Mouse (Mus musculus) G1E (cell line): ENCODE measurements around the gene Cox6b1. TPM values are rescaled to one million over a fixed set of nuclear protein-coding genes. Genes with fewer than 3 reads are reported as not detected.
A peak's percentile ranks its signal among the peaks of the same experiment; 100 is the strongest.

Experiments used
- ATAC-seq: 2 replicates; pipeline ENCODE4 v1.8.0; 2016; ENCODE audit warnings: mild to moderate bottlenecking; ENCODE audit not compliant: insufficient number of reproducible peaks, poor library complexity, low FRiP score, severe bottlenecking; ENCODE audit errors: extremely low read depth
- DNase-seq: peaks from one replicate; pipeline ENCODE4 v3.0.0; 2012; ENCODE audit warnings: low spot score
- H3K27me3 ChIP-seq: 2 replicates; pipeline ENCODE4 v1.6.1; 2012; ENCODE audit warnings: mild to moderate bottlenecking, low read length, inconsistent platforms; ENCODE audit not compliant: insufficient read depth
- H3K36me3 ChIP-seq: replicated peaks from 2 replicates; pipeline ENCODE3; 2012; ENCODE audit warnings: mild to moderate bottlenecking, inconsistent platforms
- H3K4me1 ChIP-seq: 2 replicates; pipeline ENCODE4 v1.6.1; 2012; ENCODE audit warnings: low read depth, low read length, inconsistent platforms, mixed read lengths; ENCODE audit not compliant: insufficient read depth
- H3K4me3 ChIP-seq: 2 replicates; pipeline ENCODE4 v1.5.1; 2012; ENCODE audit warnings: low read depth, mild to moderate bottlenecking, inconsistent platforms, low read length, moderate library complexity, mixed read lengths
- H3K9me3 ChIP-seq: replicated peaks from 2 replicates; pipeline ENCODE4 v1.6.1; 2012; ENCODE audit warnings: inconsistent platforms
- CTCF ChIP-seq: IDR thresholded peaks from 2 replicates; pipeline ENCODE4 v1.5.1; 2012; ENCODE audit warnings: low read depth, low read length, inconsistent platforms, mixed read lengths
- GATA1 ChIP-seq: IDR thresholded peaks from 2 replicates; pipeline ENCODE4 v1.6.1; 2012; ENCODE audit warnings: borderline replicate concordance, low read length, inconsistent platforms, mixed read lengths
- GATA2 ChIP-seq: IDR thresholded peaks from 2 replicates; pipeline ENCODE4 v1.6.1; 2012; ENCODE audit warnings: low read depth, low read length, inconsistent platforms, borderline replicate concordance
- POLR2AphosphoS5 ChIP-seq: IDR thresholded peaks from 2 replicates; pipeline ENCODE4 v1.6.1; 2012; ENCODE audit warnings: low read depth, low read length, inconsistent platforms; ENCODE audit not compliant: insufficient replicate concordance
- TAL1 ChIP-seq: conservative IDR thresholded peaks from 2 replicates; pipeline ENCODE4 v1.6.1; 2012; ENCODE audit warnings: low read depth, low read length, inconsistent platforms, mixed read lengths
- polyA plus RNA-seq: library from polyadenylated mRNA; stranded (reverse); fragments of >175 nt; gene quantifications from 2 replicates; pipeline ENCODE4 v1.2.3, GENCODE M21; 2012
- total RNA-seq, 2 experiments: library from RNA; stranded (forward) in 1 of 2; stranded (reverse) in 1 of 2; fragments of 200-1000 nt in 1 of 2; fragments of >200 nt in 1 of 2; fragmentation: Nextera tagmentation in 1 of 2; gene quantifications; 2 replicates each; pipeline ENCODE4 v1.2.3; 2014 to 2017

The Cox6b1 gene
- total RNA-seq (2014; fragmentation: Nextera tagmentation) (200 and 256 TPM in 2 replicates), total RNA-seq (2017) (820 and 835 TPM in 2 replicates), polyA plus RNA-seq (51.7 and 147 TPM in 2 replicates)

DNA sequence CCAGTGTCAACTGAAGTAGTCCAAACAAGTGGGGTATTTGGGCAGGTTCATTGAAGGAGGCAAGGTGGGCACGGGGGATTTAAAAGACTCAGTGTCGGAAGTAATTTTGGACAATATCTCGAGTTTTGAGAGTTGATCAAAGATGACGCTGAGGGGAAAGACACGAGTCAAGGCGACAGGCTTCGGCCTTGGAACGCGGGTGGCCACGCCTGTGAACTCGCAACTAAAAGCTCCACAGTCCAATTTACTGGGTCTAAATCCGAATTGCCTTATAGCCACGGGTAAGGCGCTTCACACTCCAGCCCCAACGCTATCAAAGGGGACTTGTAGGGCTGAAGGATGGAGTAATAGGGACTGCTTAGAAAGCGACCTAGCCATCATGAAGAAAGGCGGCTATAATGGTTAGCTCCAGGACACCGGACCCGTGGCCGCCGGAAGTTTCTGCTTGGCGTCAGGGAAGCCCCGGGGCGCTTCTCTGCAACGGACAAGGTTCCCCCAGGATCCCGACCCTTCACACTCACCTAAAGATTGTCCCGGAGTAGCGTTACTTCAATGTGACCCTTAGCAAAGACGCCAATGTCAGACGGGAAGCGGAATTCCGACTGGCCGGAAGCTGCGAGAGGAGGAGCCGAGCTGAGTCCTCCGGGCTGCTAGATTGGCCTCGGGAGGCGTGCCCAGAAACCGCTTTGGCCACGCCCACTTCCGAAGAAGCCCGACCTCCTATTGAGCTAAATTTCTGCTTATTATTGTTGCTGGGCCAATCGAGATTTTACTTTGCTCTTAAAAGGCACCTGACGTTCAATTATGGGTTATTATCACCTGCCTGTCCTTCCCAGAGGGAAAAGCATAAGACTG, at the start of gene Cox6b1:
Gene Cox6b1 (minus strand): TSS at position 622 of the 855 bp plus-strand sequence.
- peak within 1 kb of the TSS; percentile 79 for H3K4me3 ChIP-seq
- H3K9me3 ChIP-seq: no peaks in the 10 kb centered on the region
- peaks cover 25% of the 10 kb centered on the region for H3K4me1 ChIP-seq
- ATAC-seq (peak; percentile 84), DNase-seq (peak; percentile 67)
- peaks cover 11% of the 10 kb centered on the region; the same call in 1 of the 2 replicates for H3K27me3 ChIP-seq
- TF ChIP-seq TAL1 (no peak), GATA1 (no peak), GATA2 (no peak), CTCF (no peak), POLR2AphosphoS5 (no peak)
- peaks cover 37% of the 10 kb centered on the region for H3K36me3 ChIP-seq

DNA sequence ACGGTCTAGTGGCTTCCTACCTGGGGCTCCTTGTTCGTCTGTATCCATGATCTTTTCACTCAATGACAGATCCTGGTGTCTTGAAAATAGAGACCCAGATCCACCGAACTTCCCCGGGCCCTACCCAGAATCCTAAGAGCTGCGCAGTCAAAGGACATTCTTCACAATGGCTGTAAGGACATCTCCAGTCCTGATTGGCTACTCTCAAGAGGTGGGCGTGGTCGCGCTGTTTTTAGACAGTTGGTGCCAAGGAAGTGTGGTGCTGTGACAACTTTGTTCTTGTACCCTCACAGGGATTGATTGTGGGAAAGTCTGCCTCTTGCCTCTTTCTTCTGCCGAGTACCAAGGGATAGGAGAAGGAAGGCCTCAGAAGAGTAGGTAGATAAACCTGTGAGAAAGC, 45.5 kb upstream of the Cox6b1 start, which contains the start of gene Pmis2:
Gene Pmis2 (minus strand): TSS at position 126 of the 400 bp plus-strand sequence.
- ATAC-seq (no peak), DNase-seq (no peak)
- Histone ChIP-seq H3K4me1 (no peaks in the 10 kb centered on the region), H3K36me3 (no peaks in the 10 kb centered on the region), H3K4me3 (no peak within 1 kb of the TSS), H3K27me3 (peaks cover 18% of the 10 kb centered on the region), H3K9me3 (no peaks in the 10 kb centered on the region)
- TF ChIP-seq CTCF: no peak
- TF ChIP-seq TAL1: no peak
- TF ChIP-seq GATA1: no peak
- TF ChIP-seq GATA2: no peak
- TF ChIP-seq POLR2AphosphoS5: no peak

DNA sequence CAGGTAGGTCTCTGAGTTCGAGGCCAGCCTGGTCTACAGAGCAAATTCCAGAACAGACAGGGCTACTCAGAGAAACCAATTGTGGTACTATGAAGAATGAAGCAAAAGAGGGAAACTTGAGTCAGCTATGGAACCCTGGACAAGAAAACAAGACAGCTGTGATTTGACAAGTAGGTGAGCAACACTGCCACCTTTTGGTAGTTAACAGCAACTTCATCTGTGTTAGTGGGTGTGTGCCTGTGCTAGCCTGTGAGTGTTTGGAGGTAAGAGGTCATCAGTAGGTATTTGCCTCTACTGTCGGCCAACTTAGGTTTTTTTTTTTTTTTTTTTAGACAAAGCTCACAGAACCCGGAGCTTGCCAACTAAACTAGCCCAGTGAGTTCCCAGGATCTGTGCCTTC, 43.3 kb upstream of the Cox6b1 start:
- TF ChIP-seq POLR2AphosphoS5: no peak
- no peak for TF ChIP-seq GATA2
- TF ChIP-seq CTCF: peak; percentile 53; the same call in 1 of the 2 replicates
- no peak for TF ChIP-seq TAL1
- no peak for TF ChIP-seq GATA1
- peaks cover 7% of the 10 kb centered on the region for H3K4me1 ChIP-seq
- DNase-seq (peak; percentile 19), ATAC-seq (no peak)
- H3K36me3 ChIP-seq: no peaks in the 10 kb centered on the region
- H3K9me3 ChIP-seq: no peaks in the 10 kb centered on the region
- peaks cover 5% of the 10 kb centered on the region; the same call in 1 of the 2 replicates for H3K27me3 ChIP-seq
- H3K4me3 ChIP-seq: no peak overlapping the region

DNA sequence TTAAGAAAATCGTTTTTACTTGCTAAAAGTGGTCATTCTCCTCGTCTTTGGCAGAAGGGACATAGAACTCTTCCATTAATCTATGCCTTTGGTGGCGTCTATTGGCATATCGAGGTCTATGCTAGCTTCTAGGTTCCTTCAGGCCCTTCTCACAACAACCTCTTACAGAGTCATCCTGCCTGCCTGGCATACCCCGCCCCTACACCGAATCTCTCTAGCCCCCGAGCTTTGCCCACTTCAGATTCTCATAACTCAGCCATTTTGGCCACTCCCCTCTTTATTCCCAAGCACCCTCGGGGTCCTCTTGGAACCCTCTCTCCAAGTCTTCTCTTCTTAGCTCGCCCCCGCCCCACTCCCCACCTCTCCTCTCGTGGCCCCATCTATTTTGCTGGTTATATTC, 39.4 kb upstream of the Cox6b1 start:
- 0 out of 2 replicates have a peak, but pooled peaks cover 5% of the 10 kb centered on the region for H3K27me3 ChIP-seq
- ATAC-seq (no peak), DNase-seq (peak; percentile 25)
- H3K36me3 ChIP-seq: peaks cover 32% of the 10 kb centered on the region
- H3K4me1 ChIP-seq: peaks cover 15% of the 10 kb centered on the region
- TF ChIP-seq GATA2: no peak
- no peak for TF ChIP-seq GATA1
- no peak for TF ChIP-seq CTCF
- TF ChIP-seq POLR2AphosphoS5: no peak
- no peak for TF ChIP-seq TAL1
- H3K9me3 ChIP-seq: no peaks in the 10 kb centered on the region
- peak overlapping the region; percentile 85 for H3K4me3 ChIP-seq

DNA sequence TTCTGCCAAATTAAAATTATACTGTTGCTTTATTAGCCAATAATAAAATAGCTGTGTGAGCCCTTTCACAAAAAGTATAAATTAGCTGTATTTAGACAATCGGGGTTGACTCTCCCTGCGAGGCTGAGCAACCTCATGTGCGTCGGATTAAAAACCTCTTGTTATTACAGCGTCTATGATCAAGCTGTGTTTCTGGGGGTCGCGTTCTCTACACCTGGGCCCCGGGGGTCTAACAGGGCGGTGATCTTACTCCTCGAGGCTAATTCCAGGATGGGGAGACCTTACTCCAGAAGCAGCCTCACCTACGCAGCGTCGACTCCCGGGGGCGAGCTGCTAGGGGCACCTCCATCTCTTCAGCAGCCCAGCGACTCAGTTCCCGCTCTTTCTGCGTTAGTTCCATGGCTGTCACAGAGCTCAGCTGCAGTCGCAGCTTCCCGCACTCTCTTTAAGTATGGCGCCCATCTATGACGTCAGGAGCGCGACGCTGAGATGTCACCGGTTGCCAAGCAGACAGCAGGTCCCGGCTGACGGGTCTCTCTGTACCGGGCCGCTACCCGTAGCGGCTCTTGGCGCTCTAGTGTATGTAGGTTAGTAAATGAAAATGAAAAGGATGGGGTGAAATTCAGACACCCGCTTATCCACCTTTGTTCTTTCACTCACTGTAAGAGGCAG, 38.7 kb upstream of the Cox6b1 start, which contains the start of gene Haus5:
Gene Haus5 (minus strand): TSS at position 466 of the 672 bp plus-strand sequence.
- ATAC-seq (peak; percentile 79), DNase-seq (peak; percentile 82)
- H3K9me3 ChIP-seq: no peaks in the 10 kb centered on the region
- peaks cover 15% of the 10 kb centered on the region for H3K4me1 ChIP-seq
- H3K36me3 ChIP-seq: peaks cover 38% of the 10 kb centered on the region
- TF ChIP-seq TAL1: no peak
- no peak for TF ChIP-seq POLR2AphosphoS5
- no peak for TF ChIP-seq GATA1
- TF ChIP-seq GATA2: no peak
- no peak for TF ChIP-seq CTCF
- 0 out of 2 replicates have a peak, but pooled peaks cover 5% of the 10 kb centered on the region for H3K27me3 ChIP-seq
- H3K4me3 ChIP-seq: peak within 1 kb of the TSS; percentile 85

DNA sequence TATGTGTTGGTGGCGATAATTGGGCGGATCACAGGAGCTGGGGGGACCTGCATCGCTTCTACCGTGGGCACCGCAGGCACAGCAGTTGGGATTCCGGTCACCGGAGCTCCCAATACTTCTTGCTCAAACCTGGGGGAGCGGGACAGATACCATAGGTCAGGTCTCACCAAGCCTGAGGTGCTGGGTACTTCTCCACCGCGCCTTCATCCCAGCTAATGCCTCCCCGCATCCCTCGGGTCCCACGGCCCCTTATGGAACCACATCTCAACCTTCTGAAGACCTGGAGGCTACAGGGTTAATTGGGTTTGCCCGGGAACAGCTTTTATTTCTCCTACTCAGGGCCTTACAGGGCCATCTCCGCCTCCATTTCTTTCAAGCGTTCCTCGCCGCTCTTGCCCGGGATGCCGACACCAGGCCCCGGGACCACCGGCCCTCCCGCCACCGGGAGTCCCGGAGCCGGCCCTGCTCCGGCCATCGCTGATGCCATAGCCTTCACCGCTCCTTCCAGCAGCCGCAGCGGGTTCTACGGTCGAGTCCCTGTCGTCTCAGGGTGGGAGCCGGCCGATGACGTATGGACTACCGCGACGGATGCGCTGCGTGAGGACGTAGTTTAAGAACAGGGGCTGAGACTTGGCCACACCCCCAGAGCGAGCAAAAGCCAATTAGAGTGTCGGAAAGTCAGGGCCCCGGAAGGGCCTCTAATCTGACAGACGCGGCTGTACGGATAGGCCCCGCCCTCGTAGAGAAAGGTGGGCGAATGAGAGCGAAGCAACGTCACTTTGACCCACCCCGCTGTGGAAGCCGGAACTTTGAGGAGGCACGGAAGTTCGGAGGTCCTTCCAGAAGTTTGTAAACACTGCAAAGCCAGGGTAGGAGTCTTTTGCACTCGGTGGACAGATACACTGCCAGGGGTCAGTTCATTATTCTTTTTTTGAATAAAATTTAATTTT, 23.9 kb upstream of the Cox6b1 start, which contains the start of gene Rbm42:
Gene Rbm42 (minus strand): TSS at position 727 of the 950 bp plus-strand sequence.
- peak; percentile 100 for ATAC-seq
- peak within 1 kb of the TSS; percentile 85 for H3K4me3 ChIP-seq
- H3K27me3 ChIP-seq: no peaks in the 10 kb centered on the region
- H3K4me1 ChIP-seq: peaks cover 21% of the 10 kb centered on the region
- peak; percentile 98 for DNase-seq
- no peaks in the 10 kb centered on the region for H3K9me3 ChIP-seq
- peaks cover 73% of the 10 kb centered on the region for H3K36me3 ChIP-seq
- TF ChIP-seq GATA1 (no peak), GATA2 (no peak), POLR2AphosphoS5 (no peak), TAL1 (no peak)
